Mouse (Mus musculus) T-cell, adult 66 days (primary cell): ENCODE measurements around the gene Kank3. TPM values are rescaled to one million over a fixed set of nuclear protein-coding genes. Genes with fewer than 3 reads are reported as not detected.

ENCODE experiments used
- total RNA-seq, 2 experiments: library from RNA; stranded (reverse); gene quantifications; 3 replicates in 1 of 2; 4 replicates in 1 of 2; pipeline ENCODE4 v1.2.4; 2023

Gene Kank3
- total RNA-seq, result 1 to 10 TPM; 1.2 TPM

GRCm38 (mm10) chr17:33810334-33811141 is at the start of gene Kank3:
Gene Kank3 (plus strand): TSS chr17:33810519.

GRCm38 (mm10) chr17:33781124-33781977 is 29.0 kb upstream of the Kank3 start, which contains the start of gene Angptl4:
Gene Angptl4 (minus strand): TSS chr17:33781830.

GRCm38 (mm10) chr17:33824084-33824996 is 14.0 kb downstream of the Kank3 start, which contains the start of the genes Rps28 and Ndufa7:
Gene Rps28 (minus strand): TSS chr17:33824562.
Gene Ndufa7 (plus strand): TSS chr17:33824572.

GRCm38 (mm10) chr17:33842966-33843795 is 32.9 kb downstream of the Kank3 start, which contains the start of gene Cd320:
Gene Cd320 (plus strand): TSS chr17:33843091.

Other genes with a start within 250 kb of the Kank3 start
- 10 to 100 TPM; 50.6 to 60.3 TPM for gene Zfp414, start 181.4 kb upstream of the Kank3 start, total RNA-seq
- gene Pram1, start 172.5 kb upstream of the Kank3 start, total RNA-seq, result 1 to 10 TPM; 2.7 to 3.1 TPM
- gene Hnrnpm, start 123.7 kb upstream of the Kank3 start, total RNA-seq, result 100 to 1,000 TPM; 358 to 393 TPM
- gene March2, start 91.8 kb upstream of the Kank3 start, total RNA-seq, result 10 to 100 TPM; 54.0 to 58.5 TPM
- gene Rab11b, start 50.0 kb upstream of the Kank3 start, total RNA-seq, result 100 to 1,000 TPM; 184 to 198 TPM
- gene Angptl4, start 28.7 kb upstream of the Kank3 start, total RNA-seq, result 1 to 10 TPM in 1 of 2 experiments, under 1 TPM in 1; 0.86 to 1.5 TPM
- 1,000 to 10,000 TPM; 4,788 to 5,322 TPM for gene Rps28, start 14.0 kb downstream of the Kank3 start, total RNA-seq
- 100 to 1,000 TPM; 126 to 127 TPM for gene Ndufa7, start 14.1 kb downstream of the Kank3 start, total RNA-seq
- gene Cd320, start 32.6 kb downstream of the Kank3 start, total RNA-seq, result 10 to 100 TPM in 1 of 2 experiments, 1 to 10 TPM in 1; 8.5 to 10.7 TPM
- gene Gm7029, start 63.3 kb downstream of the Kank3 start, total RNA-seq, result not detected
- 10 to 100 TPM in 1 of 2 experiments, 1 to 10 TPM in 1; 10.0 to 11.2 TPM for gene Kifc1, start 80.1 kb downstream of the Kank3 start, total RNA-seq
- under 1 TPM in 1 of 2 experiments, not detected in 1; 0.96 TPM for gene Platr17, start 94.6 kb downstream of the Kank3 start, total RNA-seq
- gene Daxx, start 98.9 kb downstream of the Kank3 start, total RNA-seq, result 10 to 100 TPM; 71.8 to 76.6 TPM
- gene Tapbp, start 105.4 kb downstream of the Kank3 start, total RNA-seq, result 100 to 1,000 TPM; 407 to 437 TPM
- gene Zbtb22, start 105.4 kb downstream of the Kank3 start, total RNA-seq, result 10 to 100 TPM; 33.0 to 33.9 TPM
- 100 to 1,000 TPM; 153 to 181 TPM for gene Rgl2, start 119.0 kb downstream of the Kank3 start, total RNA-seq
- gene Pfdn6, start 129.8 kb downstream of the Kank3 start, total RNA-seq, result 10 to 100 TPM; 65.1 to 71.1 TPM
- gene Wdr46, start 130.1 kb downstream of the Kank3 start, total RNA-seq, result 10 to 100 TPM; 67.6 to 67.7 TPM
- gene B3galt4, start 141.0 kb downstream of the Kank3 start, total RNA-seq, result 10 to 100 TPM; 14.1 to 16.0 TPM
- 10 to 100 TPM; 73.4 to 74.6 TPM for gene Vps52, start 145.3 kb downstream of the Kank3 start, total RNA-seq
- gene Rps18, start 145.5 kb downstream of the Kank3 start, total RNA-seq, result 1,000 to 10,000 TPM; 2,139 to 2,167 TPM
- gene H2-K1, start 189.8 kb downstream of the Kank3 start, total RNA-seq, result 1,000 to 10,000 TPM; 5,234 to 5,289 TPM
- gene Ring1, start 214.2 kb downstream of the Kank3 start, total RNA-seq, result 10 to 100 TPM; 30.4 to 30.6 TPM
- gene H2-Ke6, start 217.5 kb downstream of the Kank3 start, total RNA-seq, result 100 to 1,000 TPM; 117 to 150 TPM
- gene Slc39a7, start 221.2 kb downstream of the Kank3 start, total RNA-seq, result 100 to 1,000 TPM; 100 to 103 TPM
- 100 to 1,000 TPM; 114 to 115 TPM for gene Rxrb, start 221.3 kb downstream of the Kank3 start, total RNA-seq
- 10 to 100 TPM; 19.8 to 27.5 TPM for gene Col11a2, start 228.9 kb downstream of the Kank3 start, total RNA-seq